Mouse (Mus musculus): ENCODE results near the gene Phactr2. TPM values are rescaled to one million over a fixed set of nuclear protein-coding genes. Genes with fewer than 3 reads are reported as not detected.
"Not testable (repeated sequence)": the region's sequence is repeated elsewhere in the genome, so short reads cannot be mapped to it uniquely, and the experiment has no call there.

Gene Phactr2
- polyA plus RNA-seq, 1 experiment from 2014 or later = 21.7 TPM

DNA sequence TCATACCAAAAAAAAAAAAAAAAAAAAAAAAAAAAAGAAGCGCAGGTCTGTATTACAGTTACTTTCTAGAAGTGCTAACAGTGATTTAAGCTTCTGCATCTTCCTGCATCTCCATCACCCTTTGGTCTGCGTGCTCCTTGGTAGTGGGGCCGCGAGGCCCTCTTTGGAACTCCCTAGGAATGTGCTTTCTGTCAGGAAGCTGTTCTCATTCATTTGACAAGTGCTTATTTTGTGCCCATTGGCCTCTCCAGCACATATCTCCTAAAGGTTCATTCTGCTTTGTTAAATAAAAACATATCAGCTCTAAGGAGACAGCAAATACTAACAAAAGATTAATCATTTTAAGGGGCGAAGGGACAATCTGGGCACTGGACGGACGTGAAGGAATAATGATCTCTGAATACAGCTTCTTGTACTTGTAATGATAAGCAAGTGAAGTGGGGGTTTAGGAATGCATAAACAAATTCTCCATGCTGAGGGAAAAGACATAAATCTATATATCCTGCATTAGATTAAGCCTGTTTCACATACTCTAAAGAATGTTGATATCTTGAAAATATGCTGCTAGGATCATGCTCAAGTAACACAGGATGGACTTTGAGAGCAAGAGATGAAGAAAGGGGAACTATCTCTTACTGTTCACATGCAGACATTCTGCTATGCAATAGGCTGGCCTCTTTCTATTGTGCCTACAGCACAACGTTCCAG, 264.1 kb downstream of the Phactr2 start:
- H3K9me3 ChIP-seq = no peaks in the 10 kb centered on the region
- peaks cover 8% of the 10 kb centered on the region; the same call in 1 of the 2 replicates for H3K36me3 ChIP-seq
- WGBS = 72% methylated on average over 8 of the region's 8 CpGs
- no peak overlapping the region for H3K4me2 ChIP-seq
- no peak overlapping the region for H3K27ac ChIP-seq
- H3K4me3 ChIP-seq (replicated peaks) = no peak overlapping the region
- H3K27me3 ChIP-seq = no peaks in the 10 kb centered on the region
- 0 out of 2 replicates have a peak, but pooled peaks cover 2% of the 10 kb centered on the region for H3K4me1 ChIP-seq (replicated peaks)
- no peak for ATAC-seq (ENCODE audit: insufficient number of reproducible peaks, insufficient read depth, low FRiP score, low TSS enrichment, low read depth)
- no peak overlapping the region for H3K9ac ChIP-seq (replicated peaks)

DNA sequence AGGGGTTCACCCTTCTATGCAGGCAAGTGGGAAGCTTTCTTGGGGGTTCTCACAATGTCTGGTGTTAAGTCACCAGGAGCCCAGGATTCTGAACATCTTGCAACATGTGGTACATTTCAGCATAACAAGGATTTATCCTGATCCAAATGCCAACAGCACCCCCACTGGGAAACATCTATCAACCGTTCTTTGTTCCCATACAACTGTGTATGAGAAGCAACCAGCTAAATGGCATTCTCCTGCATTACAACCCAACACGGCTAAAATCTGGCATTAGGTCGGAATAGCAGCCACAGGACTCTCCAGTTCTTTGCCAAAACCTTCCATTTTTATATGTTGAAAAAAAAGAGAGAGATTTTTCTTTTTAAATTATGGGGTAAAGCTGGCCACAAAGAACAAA, 264.7 kb downstream of the Phactr2 start:
- Histone ChIP-seq H3K27ac (no peak overlapping the region), H3K4me2 (no peak overlapping the region), H3K9ac (replicated peaks) (no peak overlapping the region), H3K36me3 (peaks cover 8% of the 10 kb centered on the region; the same call in 1 of the 2 replicates), H3K27me3 (no peaks in the 10 kb centered on the region), H3K4me3 (replicated peaks) (no peak overlapping the region), H3K4me1 (replicated peaks) (0 out of 2 replicates have a peak, but pooled peaks cover 2% of the 10 kb centered on the region), H3K9me3 (no peaks in the 10 kb centered on the region)
- no peak for ATAC-seq (ENCODE audit: insufficient number of reproducible peaks, insufficient read depth, low FRiP score, low TSS enrichment, low read depth)
- 75% methylated on average over 3 of the region's 3 CpGs for WGBS

DNA sequence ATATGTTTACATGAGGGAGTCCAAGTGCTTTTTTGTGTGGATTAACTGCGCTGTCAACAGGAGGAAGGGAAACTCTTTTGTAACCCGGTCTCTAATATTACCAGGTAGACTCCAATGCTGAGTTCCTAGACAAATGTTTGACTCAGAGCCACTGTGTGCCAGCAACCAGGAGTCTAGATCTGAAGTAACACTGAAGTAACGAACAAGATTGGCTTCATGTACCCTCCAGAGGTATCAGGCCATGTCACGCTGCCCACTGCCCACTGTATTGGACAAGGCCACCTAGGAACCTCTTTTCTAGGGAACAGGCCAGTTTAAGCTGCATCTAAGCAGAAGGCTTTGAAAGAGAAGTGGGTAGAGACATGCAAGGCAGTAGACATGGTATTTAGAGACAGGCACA, 265.2 kb downstream of the Phactr2 start:
- H3K36me3 ChIP-seq = peaks cover 8% of the 10 kb centered on the region; the same call in 1 of the 2 replicates
- no peak overlapping the region for H3K27ac ChIP-seq
- H3K9me3 ChIP-seq = no peaks in the 10 kb centered on the region
- no peak overlapping the region for H3K4me2 ChIP-seq
- H3K27me3 ChIP-seq = no peaks in the 10 kb centered on the region
- no peak overlapping the region for H3K4me3 ChIP-seq (replicated peaks)
- 0 out of 2 replicates have a peak, but pooled peaks cover 2% of the 10 kb centered on the region for H3K4me1 ChIP-seq (replicated peaks)
- WGBS = 89% methylated on average over 4 of the region's 4 CpGs
- no peak overlapping the region for H3K9ac ChIP-seq (replicated peaks)
- no peak for ATAC-seq (ENCODE audit: insufficient number of reproducible peaks, insufficient read depth, low FRiP score, low TSS enrichment, low read depth)

DNA sequence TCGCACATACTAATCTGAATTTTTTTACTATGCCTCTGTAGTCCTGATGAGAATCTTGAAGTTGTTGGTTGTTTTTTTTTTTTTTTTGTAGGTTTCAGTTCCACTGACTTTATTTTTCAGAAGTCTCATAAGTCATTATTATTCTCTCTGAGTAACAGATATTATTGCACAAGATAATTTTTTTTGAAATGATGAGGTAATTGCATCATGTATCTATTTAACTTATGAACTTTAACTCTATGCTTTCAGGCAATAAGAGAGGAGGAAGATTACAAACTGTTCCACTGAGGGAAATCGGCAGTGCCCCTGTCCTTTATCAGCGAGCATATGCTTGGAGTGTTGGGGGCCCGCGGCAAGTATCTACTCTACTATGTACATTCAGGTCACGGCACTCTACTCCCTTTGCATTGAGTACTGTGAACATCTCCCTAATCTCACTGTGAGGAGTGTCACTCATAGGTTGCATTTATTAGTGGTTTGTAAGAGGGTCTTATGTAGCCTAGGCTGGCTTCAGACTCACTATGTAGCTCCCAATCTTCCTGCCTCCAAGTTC, 272.4 kb downstream of the Phactr2 start:
- no peak overlapping the region for H3K27ac ChIP-seq
- no peaks in the 10 kb centered on the region for H3K27me3 ChIP-seq
- H3K9me3 ChIP-seq = no peaks in the 10 kb centered on the region
- no peaks in the 10 kb centered on the region for H3K36me3 ChIP-seq
- no peak overlapping the region for H3K4me3 ChIP-seq (replicated peaks)
- H3K9ac ChIP-seq (replicated peaks) = no peak overlapping the region
- WGBS = 96% methylated on average over 6 of the region's 6 CpGs
- no peak for ATAC-seq (ENCODE audit: insufficient number of reproducible peaks, insufficient read depth, low FRiP score, low TSS enrichment, low read depth)
- H3K4me1 ChIP-seq (replicated peaks) = no peaks in the 10 kb centered on the region
- no peak overlapping the region for H3K4me2 ChIP-seq

DNA sequence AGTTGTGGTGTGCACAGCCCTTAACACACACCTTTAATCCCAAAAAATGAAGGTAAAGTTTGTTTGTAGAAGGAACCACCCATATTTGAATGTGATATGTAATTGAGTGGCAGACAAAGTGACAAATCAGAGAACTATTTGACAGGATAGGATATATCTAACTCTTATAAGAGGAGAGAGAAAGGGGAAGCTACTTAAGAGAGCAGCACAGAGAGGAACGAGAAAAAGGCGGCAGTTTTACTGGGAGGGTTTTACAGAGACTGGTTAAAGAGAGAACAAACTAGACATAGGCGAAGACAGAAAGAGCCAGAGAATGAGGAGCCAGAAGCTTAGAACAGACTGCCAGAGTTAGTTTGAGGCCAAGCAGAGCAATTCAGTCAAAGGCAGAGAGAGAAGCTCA, 273.4 kb downstream of the Phactr2 start:
- H3K4me1 ChIP-seq (replicated peaks) = no peaks in the 10 kb centered on the region
- H3K9ac ChIP-seq (replicated peaks) = no peak overlapping the region
- no peak for ATAC-seq (ENCODE audit: insufficient number of reproducible peaks, insufficient read depth, low FRiP score, low TSS enrichment, low read depth)
- no peaks in the 10 kb centered on the region for H3K9me3 ChIP-seq
- H3K27ac ChIP-seq = no peak overlapping the region
- H3K36me3 ChIP-seq = no peaks in the 10 kb centered on the region
- no peak overlapping the region for H3K4me3 ChIP-seq (replicated peaks)
- 87% methylated on average over 3 of the region's 3 CpGs for WGBS
- H3K4me2 ChIP-seq = no peak overlapping the region
- no peaks in the 10 kb centered on the region for H3K27me3 ChIP-seq

DNA sequence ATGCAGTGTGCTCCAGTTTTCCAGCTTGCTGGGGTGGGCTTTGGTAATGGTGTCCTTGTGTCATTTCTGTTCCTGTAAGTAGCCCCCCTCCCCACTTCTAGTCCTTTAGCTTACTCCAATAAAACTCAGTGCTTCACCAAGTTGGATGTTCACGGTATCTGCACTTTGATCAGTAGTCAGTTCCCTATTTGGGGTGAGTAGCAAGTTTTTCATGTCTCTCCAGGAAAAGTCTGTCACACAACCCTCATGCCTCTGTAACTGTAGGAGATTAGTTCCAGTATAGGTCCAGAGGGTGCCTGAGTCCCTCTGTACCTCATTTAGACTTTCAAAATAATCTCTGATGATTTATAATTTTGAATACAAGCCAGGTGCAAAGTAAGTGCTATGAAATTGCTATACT, 275.0 kb downstream of the Phactr2 start:
- H3K4me3 ChIP-seq (replicated peaks) = no peak overlapping the region
- no peaks in the 10 kb centered on the region for H3K36me3 ChIP-seq
- 96% methylated on average over 1 of the region's 1 CpGs for WGBS
- no peaks in the 10 kb centered on the region for H3K9me3 ChIP-seq
- no peak overlapping the region for H3K4me2 ChIP-seq
- no peak for ATAC-seq (ENCODE audit: insufficient number of reproducible peaks, insufficient read depth, low FRiP score, low TSS enrichment, low read depth)
- H3K27me3 ChIP-seq = no peaks in the 10 kb centered on the region
- no peak overlapping the region for H3K9ac ChIP-seq (replicated peaks)
- no peaks in the 10 kb centered on the region for H3K4me1 ChIP-seq (replicated peaks)
- no peak overlapping the region for H3K27ac ChIP-seq

DNA sequence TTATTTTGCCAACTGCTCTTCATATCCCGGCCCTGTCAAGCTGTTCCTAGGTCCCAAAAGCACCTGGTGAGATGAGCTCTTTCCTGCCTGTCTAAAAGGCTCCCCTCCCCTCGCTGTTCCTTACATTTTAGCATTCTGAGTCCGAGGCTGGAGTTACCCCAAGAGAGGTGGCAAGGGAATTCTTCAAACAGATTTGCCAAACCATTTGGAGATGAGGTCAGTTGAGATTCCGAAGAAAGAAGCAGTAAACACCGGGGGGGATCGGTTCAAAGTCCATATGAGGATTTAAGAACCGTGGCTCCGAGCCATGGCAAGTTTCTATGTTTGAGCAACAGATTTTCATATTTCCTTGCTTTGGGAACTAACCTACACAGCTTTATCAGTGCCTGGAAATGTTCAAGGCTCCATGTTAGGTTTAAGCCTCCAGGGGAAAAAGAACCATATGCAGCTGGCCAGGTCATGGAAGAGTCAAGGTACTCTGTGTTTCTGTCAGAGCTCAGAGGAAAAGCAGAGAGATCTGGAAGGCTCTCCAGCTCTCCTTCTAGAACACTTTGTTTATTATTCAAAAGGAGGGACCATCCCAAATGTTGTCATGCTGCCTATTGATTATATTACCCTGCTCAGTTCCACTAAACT, 277.2 kb downstream of the Phactr2 start:
- H3K27me3 ChIP-seq = no peaks in the 10 kb centered on the region
- no peaks in the 10 kb centered on the region for H3K9me3 ChIP-seq
- no peak overlapping the region for H3K4me3 ChIP-seq (replicated peaks)
- no peak overlapping the region for H3K27ac ChIP-seq
- 79% methylated on average over 8 of the region's 8 CpGs for WGBS
- no peak overlapping the region for H3K9ac ChIP-seq (replicated peaks)
- no peak for ATAC-seq (ENCODE audit: insufficient number of reproducible peaks, insufficient read depth, low FRiP score, low TSS enrichment, low read depth)
- H3K36me3 ChIP-seq = no peaks in the 10 kb centered on the region
- peaks cover 4% of the 10 kb centered on the region; the same call in 1 of the 2 replicates for H3K4me1 ChIP-seq (replicated peaks)
- no peak overlapping the region for H3K4me2 ChIP-seq

DNA sequence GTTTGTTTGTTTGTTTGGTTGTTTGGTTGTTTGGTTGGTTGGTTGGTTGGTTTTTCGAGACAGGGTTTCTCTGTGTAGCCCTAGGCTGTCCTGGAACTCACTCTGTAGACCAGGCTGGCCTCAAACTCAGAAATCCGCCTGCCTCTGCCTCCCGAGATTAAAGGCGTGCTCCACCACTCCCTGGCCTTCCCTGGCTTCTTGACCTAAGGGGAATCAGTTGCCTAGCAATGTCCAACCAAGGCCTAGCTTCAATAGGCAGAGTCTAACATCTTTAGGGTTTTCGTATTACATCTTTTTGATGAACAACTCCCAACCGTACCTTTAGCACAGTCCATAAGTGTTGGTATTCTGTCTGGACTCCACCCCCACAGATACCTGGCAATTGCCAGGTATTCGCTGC, 280.7 kb downstream of the Phactr2 start:
- 0 out of 2 replicates have a peak, but pooled peaks have one; percentile 29 for ATAC-seq (ENCODE audit: insufficient number of reproducible peaks, insufficient read depth, low FRiP score, low TSS enrichment, low read depth)

DNA sequence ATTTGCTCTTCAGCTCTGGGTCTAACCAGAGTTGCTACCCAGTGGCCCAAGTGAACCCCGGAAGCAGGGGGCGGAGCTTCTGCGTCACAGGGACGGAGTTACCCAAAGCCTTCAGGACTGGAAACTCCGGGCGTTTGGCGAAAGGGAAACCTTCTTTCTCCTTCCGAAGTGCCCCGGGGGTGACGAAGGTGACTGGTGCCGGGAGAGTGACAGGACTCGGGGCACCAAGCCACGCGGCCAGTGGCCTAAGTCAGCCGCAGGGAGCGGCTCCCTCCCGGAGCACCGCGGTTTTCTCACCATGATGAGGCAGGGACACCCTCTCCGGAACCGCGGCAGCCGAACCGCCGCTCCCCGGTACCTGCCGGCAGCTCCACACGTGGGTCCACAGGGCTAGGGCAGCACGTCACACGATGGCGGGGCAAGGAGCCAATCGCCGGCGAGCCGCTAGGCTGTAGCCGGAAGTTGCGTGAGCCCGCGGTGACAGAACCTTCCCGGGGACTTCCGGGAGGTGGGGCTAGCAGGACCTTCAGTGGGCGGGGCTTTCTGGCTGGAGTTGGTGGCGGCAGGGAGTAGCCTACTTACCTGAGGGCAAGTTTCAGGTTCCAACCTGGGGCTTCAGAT, 281.4 kb downstream of the Phactr2 start, which contains the start of gene Ltv1:
Gene Ltv1, minus strand, starts transcription at position 438 of the 621 bp plus-strand sequence.
- peak; percentile 96 for ATAC-seq (ENCODE audit: insufficient number of reproducible peaks, insufficient read depth, low FRiP score, low TSS enrichment, low read depth)
- no peaks in the 10 kb centered on the region for H3K9me3 ChIP-seq
- peak within 1 kb of the TSS; percentile 66 for H3K4me2 ChIP-seq
- H3K9ac ChIP-seq (replicated peaks) = peak within 1 kb of the TSS; percentile 70
- peaks cover 29% of the 10 kb centered on the region for H3K36me3 ChIP-seq
- H3K4me3 ChIP-seq (replicated peaks) = peak within 1 kb of the TSS; percentile 88
- H3K27ac ChIP-seq = peak within 1 kb of the TSS; percentile 56; the same call in 1 of the 2 replicates
- no peaks in the 10 kb centered on the region for H3K27me3 ChIP-seq
- peaks cover 5% of the 10 kb centered on the region; the same call in 1 of the 2 replicates for H3K4me1 ChIP-seq (replicated peaks)
- WGBS = under 1% methylated on average over 43 of the region's 43 CpGs

More for the DNA sequence above, 280.7 kb downstream of the Phactr2 start:
- 84% methylated on average over 7 of the region's 7 CpGs for WGBS
- H3K36me3 ChIP-seq = peaks cover 25% of the 10 kb centered on the region
- H3K27me3 ChIP-seq; H3K9ac ChIP-seq (replicated peaks); H3K4me1 ChIP-seq (replicated peaks); H3K9me3 ChIP-seq; H3K27ac ChIP-seq: not testable (repeated sequence)
- peak overlapping the region; percentile 66 for H3K4me2 ChIP-seq
- peak overlapping the region; percentile 88 for H3K4me3 ChIP-seq (replicated peaks)

DNA sequence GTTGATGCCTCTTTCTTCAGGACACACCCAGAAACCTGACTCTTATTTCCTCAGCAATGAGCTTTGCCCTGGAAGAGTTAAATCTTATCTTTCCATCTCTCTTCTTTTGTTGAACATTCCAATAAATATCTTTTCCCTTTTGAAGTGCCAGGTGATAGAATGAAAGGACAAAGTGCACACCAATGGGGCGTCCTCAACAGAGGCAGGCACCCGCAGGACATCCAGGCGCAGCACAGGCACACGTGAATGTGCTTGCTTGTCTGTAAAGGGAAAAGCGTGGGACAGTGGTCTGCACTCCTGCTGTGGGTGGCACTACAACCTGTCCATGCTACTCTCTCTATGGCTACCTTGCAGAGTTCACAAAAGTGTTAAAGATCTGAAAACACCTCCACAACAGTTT, 284.3 kb downstream of the Phactr2 start:
- Histone ChIP-seq H3K9me3 (no peaks in the 10 kb centered on the region), H3K27ac (no peak overlapping the region), H3K4me1 (replicated peaks) (peaks cover 5% of the 10 kb centered on the region; the same call in 1 of the 2 replicates), H3K27me3 (no peaks in the 10 kb centered on the region), H3K4me3 (replicated peaks) (no peak overlapping the region), H3K4me2 (no peak overlapping the region), H3K9ac (replicated peaks) (no peak overlapping the region), H3K36me3 (peaks cover 57% of the 10 kb centered on the region)
- no peak for ATAC-seq (ENCODE audit: insufficient number of reproducible peaks, insufficient read depth, low FRiP score, low TSS enrichment, low read depth)
- WGBS = 96% methylated on average over 5 of the region's 5 CpGs

DNA sequence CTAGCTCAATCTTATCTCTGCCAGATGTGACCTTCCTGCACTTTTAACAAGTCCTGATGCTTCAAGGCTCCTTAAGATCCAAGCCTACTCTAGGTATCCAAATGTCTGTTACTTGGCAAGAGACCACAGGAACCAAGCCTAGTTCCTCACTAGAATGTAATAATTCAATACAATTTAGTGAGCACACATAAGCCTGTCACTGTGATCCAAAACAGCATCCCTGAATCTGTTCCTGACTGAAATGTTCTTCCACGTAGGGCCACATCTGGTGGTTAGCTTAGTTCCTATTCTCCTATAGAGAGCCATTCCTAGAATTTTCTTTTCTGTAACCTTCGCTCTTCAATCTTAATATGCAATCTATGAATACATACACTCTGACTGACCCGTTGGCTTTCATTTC, 287.5 kb downstream of the Phactr2 start:
- no peak overlapping the region for H3K4me3 ChIP-seq (replicated peaks)
- no peak for ATAC-seq (ENCODE audit: insufficient number of reproducible peaks, insufficient read depth, low FRiP score, low TSS enrichment, low read depth)
- H3K36me3 ChIP-seq = peaks cover 73% of the 10 kb centered on the region
- peaks cover 6% of the 10 kb centered on the region for H3K4me1 ChIP-seq (replicated peaks)
- no peaks in the 10 kb centered on the region for H3K9me3 ChIP-seq
- H3K27ac ChIP-seq = no peak overlapping the region
- 89% methylated on average over 3 of the region's 3 CpGs for WGBS
- H3K4me2 ChIP-seq = no peak overlapping the region
- no peaks in the 10 kb centered on the region for H3K27me3 ChIP-seq
- H3K9ac ChIP-seq (replicated peaks) = no peak overlapping the region
